Mouse (Mus musculus): ENCODE results near the gene Prim1. TPM values are rescaled to one million over a fixed set of nuclear protein-coding genes. Genes with fewer than 3 reads are reported as not detected.
"Not testable (repeated sequence)": the region's sequence is repeated elsewhere in the genome, so short reads cannot be mapped to it uniquely, and the experiment has no call there.

Prim1 gene
- polyA plus RNA-seq, 1 experiment from 2014 or later = 71.9 TPM

GRCm38 (mm10) chr10:128058601-128059151 lies 43.7 kb downstream of the Prim1 start, which contains the start of gene Ptges3:
Gene Ptges3 (plus strand): TSS chr10:128058954.
- ATAC-seq (ENCODE audit: insufficient number of reproducible peaks, low FRiP score, low TSS enrichment, low read depth) = peak; percentile 92
- H3K4me3 ChIP-seq = peak within 1 kb of the TSS; percentile 86

GRCm38 (mm10) chr10:128059207-128059981 lies 44.4 kb downstream of the Prim1 start:
- Histone ChIP-seq H3K9me3 (no peaks in the 10 kb centered on the region), H3K9ac (peak overlapping the region; percentile 87), H3K4me1 (peaks cover 19% of the 10 kb centered on the region), H3K27ac (peak overlapping the region; percentile 99), H3K4me2 (peak overlapping the region; percentile 65), H3K4me3 (peak overlapping the region; percentile 86), H3K27me3 (no peaks in the 10 kb centered on the region), H3K36me3 (peaks cover 8% of the 10 kb centered on the region)
- ATAC-seq (ENCODE audit: insufficient number of reproducible peaks, low FRiP score, low TSS enrichment, low read depth) = peak; percentile 55
- WGBS = under 1% methylated on average over 62 of the region's 62 CpGs

More at GRCm38 (mm10) chr10:128058601-128059151, 43.7 kb downstream of the Prim1 start, which contains the start of gene Ptges3:
- Histone ChIP-seq H3K27me3 (no peaks in the 10 kb centered on the region), H3K9me3 (no peaks in the 10 kb centered on the region), H3K36me3 (peaks cover 3% of the 10 kb centered on the region), H3K27ac (peak within 1 kb of the TSS; percentile 99), H3K9ac (peak within 1 kb of the TSS; percentile 87), H3K4me2 (peak within 1 kb of the TSS; percentile 65), H3K4me1 (peaks cover 19% of the 10 kb centered on the region)
- WGBS = under 1% methylated on average over 70 of the region's 72 CpGs

DNA sequence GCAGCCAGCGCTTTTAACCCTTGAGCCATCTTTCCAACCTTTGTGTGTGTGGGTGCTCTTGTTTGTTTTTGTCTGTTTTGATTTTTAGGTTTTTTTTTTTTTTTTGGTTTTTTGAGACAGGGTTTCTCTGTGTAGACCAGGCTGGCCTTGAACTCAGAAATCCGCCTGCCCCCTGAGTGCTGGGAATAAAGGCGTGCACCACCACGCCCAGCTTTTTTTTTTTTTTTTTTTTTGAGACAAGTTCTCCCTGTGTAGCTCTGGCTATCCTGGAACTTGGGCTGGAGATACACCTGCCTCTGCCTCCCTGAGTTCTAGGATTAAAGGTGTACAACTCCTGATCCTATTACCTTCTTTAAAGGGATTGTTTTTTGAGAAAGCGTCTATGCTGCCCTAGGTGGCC lies 46.1 kb downstream of the Prim1 start:
- Histone ChIP-seq H3K9me3 (no peaks in the 10 kb centered on the region), H3K4me3 (peak overlapping the region; percentile 86), H3K9ac (no peak overlapping the region), H3K27me3 (no peaks in the 10 kb centered on the region), H3K36me3 (peaks cover 11% of the 10 kb centered on the region), H3K27ac (no peak overlapping the region), H3K4me1 (peaks cover 19% of the 10 kb centered on the region), H3K4me2 (peak overlapping the region; percentile 65)
- 89% methylated on average over 5 of the region's 5 CpGs for WGBS
- no peak for ATAC-seq (ENCODE audit: insufficient number of reproducible peaks, low FRiP score, low TSS enrichment, low read depth)

DNA sequence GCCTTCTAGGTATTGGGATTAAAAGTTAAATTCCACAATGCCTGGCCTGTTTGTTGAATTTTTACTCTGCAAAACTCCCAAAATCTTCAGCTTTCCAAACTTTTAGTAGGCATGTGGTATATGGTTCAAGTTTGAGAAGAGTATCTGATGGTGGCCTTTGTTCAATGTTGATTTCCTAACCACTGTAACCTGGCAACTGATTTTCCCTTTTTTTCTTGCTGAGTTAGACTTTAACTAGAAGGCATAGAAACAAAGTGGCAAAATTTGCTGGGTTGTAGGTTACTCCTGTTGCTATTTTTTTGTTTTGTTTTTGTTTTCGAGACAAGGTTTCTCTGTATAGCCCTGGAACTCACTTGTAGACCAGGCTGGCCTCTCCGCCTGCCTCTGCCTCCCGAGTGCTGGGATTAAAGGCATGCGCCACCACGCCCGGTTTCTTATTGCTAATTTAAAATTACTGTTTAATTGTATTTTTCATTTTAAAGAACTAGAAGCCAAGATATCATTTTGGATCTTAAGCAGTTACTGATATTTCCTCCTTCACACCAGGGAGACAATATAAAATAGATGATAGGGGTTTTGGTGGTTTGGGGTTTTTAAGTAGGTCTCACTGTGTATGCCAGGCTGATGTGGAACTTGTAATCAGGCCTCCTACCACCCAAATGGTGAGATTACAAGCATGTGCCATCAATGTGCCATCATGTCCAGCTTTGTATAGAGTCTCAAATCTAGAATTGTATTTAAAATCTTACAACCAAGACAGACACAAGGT lies 47.4 kb downstream of the Prim1 start:
- Histone ChIP-seq H3K9me3 (no peaks in the 10 kb centered on the region), H3K27me3 (no peaks in the 10 kb centered on the region), H3K9ac (no peak overlapping the region), H3K36me3 (peaks cover 11% of the 10 kb centered on the region), H3K27ac (no peak overlapping the region), H3K4me2 (no peak overlapping the region), H3K4me1 (peaks cover 19% of the 10 kb centered on the region), H3K4me3 (no peak overlapping the region)
- WGBS = 94% methylated on average over 6 of the region's 6 CpGs
- ATAC-seq (ENCODE audit: insufficient number of reproducible peaks, low FRiP score, low TSS enrichment, low read depth) = no peak

- H3K27ac ChIP-seq = no peak overlapping the region
- WGBS = 84% methylated on average over 5 of the region's 5 CpGs
- 0 out of 2 replicates have a peak, but pooled peaks cover 2% of the 10 kb centered on the region for H3K4me1 ChIP-seq
- H3K9me3 ChIP-seq = no peaks in the 10 kb centered on the region
- H3K4me2 ChIP-seq = no peak overlapping the region
- H3K36me3 ChIP-seq = peaks cover 36% of the 10 kb centered on the region
- H3K4me3 ChIP-seq = no peak overlapping the region
- no peak for ATAC-seq (ENCODE audit: insufficient number of reproducible peaks, low FRiP score, low TSS enrichment, low read depth)
- H3K27me3 ChIP-seq = no peaks in the 10 kb centered on the region
- no peak overlapping the region for H3K9ac ChIP-seq
These were observed 51.1 kb downstream of the Prim1 start for GRCm38 (mm10) chr10:128066072-128066471.

DNA sequence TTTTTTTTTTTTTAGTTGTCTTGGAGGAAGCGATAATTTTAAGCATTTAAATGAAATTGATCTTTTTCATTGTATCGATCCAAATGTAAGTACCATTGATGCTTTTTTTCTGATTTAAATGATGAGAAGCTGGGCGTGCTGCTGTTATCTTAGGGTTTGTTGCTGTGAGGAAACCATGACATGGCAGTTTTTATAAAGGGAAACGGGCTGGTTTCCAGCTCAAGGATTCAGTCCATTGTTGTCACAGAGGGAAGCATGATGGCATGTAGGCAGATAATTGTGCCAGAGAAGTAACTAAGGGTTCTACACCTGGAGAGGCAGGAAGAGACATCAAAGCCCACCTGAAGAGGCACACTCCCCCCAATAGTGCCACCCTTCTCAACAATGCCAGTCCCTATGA lies 54.2 kb downstream of the Prim1 start:
- H3K36me3 ChIP-seq = peaks cover 56% of the 10 kb centered on the region
- ATAC-seq (ENCODE audit: insufficient number of reproducible peaks, low FRiP score, low TSS enrichment, low read depth) = no peak
- no peak overlapping the region for H3K4me3 ChIP-seq
- 96% methylated on average over 4 of the region's 4 CpGs for WGBS
- H3K4me2 ChIP-seq = no peak overlapping the region
- no peaks in the 10 kb centered on the region for H3K9me3 ChIP-seq
- no peaks in the 10 kb centered on the region for H3K27me3 ChIP-seq
- no peak overlapping the region for H3K27ac ChIP-seq
- no peak overlapping the region for H3K9ac ChIP-seq
- no peaks in the 10 kb centered on the region for H3K4me1 ChIP-seq

GRCm38 (mm10) chr10:128070432-128070831 lies 55.5 kb downstream of the Prim1 start:
- not testable (repeated sequence) for H3K9ac ChIP-seq; H3K9me3 ChIP-seq; H3K27me3 ChIP-seq; H3K27ac ChIP-seq; ATAC-seq (ENCODE audit: insufficient number of reproducible peaks, low FRiP score, low TSS enrichment, low read depth); H3K4me1 ChIP-seq; H3K4me3 ChIP-seq; H3K4me2 ChIP-seq
- WGBS = 93% methylated on average over 2 of the region's 2 CpGs
- peaks cover 56% of the 10 kb centered on the region for H3K36me3 ChIP-seq

GRCm38 (mm10) chr10:128078269-128078668 lies 63.3 kb downstream of the Prim1 start:
- H3K9me3 ChIP-seq; H3K4me2 ChIP-seq; H3K9ac ChIP-seq; H3K4me3 ChIP-seq; H3K27ac ChIP-seq; ATAC-seq (ENCODE audit: insufficient number of reproducible peaks, low FRiP score, low TSS enrichment, low read depth); H3K27me3 ChIP-seq; H3K4me1 ChIP-seq: not testable (repeated sequence)
- 84% methylated on average over 5 of the region's 5 CpGs for WGBS
- peaks cover 25% of the 10 kb centered on the region for H3K36me3 ChIP-seq

Other genes with a start within 250 kb of the Prim1 start
- not detected in 2 replicates for gene Rdh9, start 238.8 kb upstream of the Prim1 start, polyA plus RNA-seq (2015; fragmentation: Nextera tagmentation; extraction: Ambion mirVana)
- gene Rdh16, start 214.0 kb upstream of the Prim1 start, polyA plus RNA-seq (2015; fragmentation: Nextera tagmentation; extraction: Ambion mirVana) = 0.04 TPM in 1 of 2 replicates, not detected in the other
- gene Rdh19, start 165.2 kb upstream of the Prim1 start, polyA plus RNA-seq (2015; fragmentation: Nextera tagmentation; extraction: Ambion mirVana) = not detected in 2 replicates
- gene Rdh16f2, start 148.7 kb upstream of the Prim1 start, polyA plus RNA-seq (2015; fragmentation: Nextera tagmentation; extraction: Ambion mirVana) = not detected in 2 replicates
- gene Rdh7, start 126.4 kb upstream of the Prim1 start, polyA plus RNA-seq (2015; fragmentation: Nextera tagmentation; extraction: Ambion mirVana) = not detected in 2 replicates
- gene Sdr9c7, start 116.7 kb upstream of the Prim1 start, polyA plus RNA-seq (2015; fragmentation: Nextera tagmentation; extraction: Ambion mirVana) = 16.4 and 16.8 TPM in 2 replicates
- not detected in 2 replicates for gene Hsd17b6, start 7.6 kb upstream of the Prim1 start, polyA plus RNA-seq (2015; fragmentation: Nextera tagmentation; extraction: Ambion mirVana)
- 697 and 704 TPM in 2 replicates for gene Naca, start 20.4 kb downstream of the Prim1 start, polyA plus RNA-seq (2015; fragmentation: Nextera tagmentation; extraction: Ambion mirVana)
- gene Ptges3, start 43.8 kb downstream of the Prim1 start, polyA plus RNA-seq (2015; fragmentation: Nextera tagmentation; extraction: Ambion mirVana) = 402 and 459 TPM in 2 replicates
- gene Atp5b, start 68.1 kb downstream of the Prim1 start, polyA plus RNA-seq (2015; fragmentation: Nextera tagmentation; extraction: Ambion mirVana) = 1,886 and 2,113 TPM in 2 replicates
- 10.4 TPM in 2 replicates for gene Baz2a, start 76.4 kb downstream of the Prim1 start, polyA plus RNA-seq (2015; fragmentation: Nextera tagmentation; extraction: Ambion mirVana)
- gene Rbms2, start 165.1 kb downstream of the Prim1 start, polyA plus RNA-seq (2015; fragmentation: Nextera tagmentation; extraction: Ambion mirVana) = 42.2 and 43.8 TPM in 2 replicates
- 1.8 TPM in 2 replicates for gene Gls2, start 179.3 kb downstream of the Prim1 start, polyA plus RNA-seq (2015; fragmentation: Nextera tagmentation; extraction: Ambion mirVana)
- gene Spryd4, start 196.6 kb downstream of the Prim1 start, polyA plus RNA-seq (2015; fragmentation: Nextera tagmentation; extraction: Ambion mirVana) = 34.2 and 36.3 TPM in 2 replicates
- 0.12 and 0.26 TPM in 2 replicates for gene Mip, start 210.7 kb downstream of the Prim1 start, polyA plus RNA-seq (2015; fragmentation: Nextera tagmentation; extraction: Ambion mirVana)
- 46.2 and 46.9 TPM in 2 replicates for gene Timeless, start 216.9 kb downstream of the Prim1 start, polyA plus RNA-seq (2015; fragmentation: Nextera tagmentation; extraction: Ambion mirVana)
- 0.25 and 0.47 TPM in 2 replicates for gene Apon, start 238.9 kb downstream of the Prim1 start, polyA plus RNA-seq (2015; fragmentation: Nextera tagmentation; extraction: Ambion mirVana)

Measured in limb, embryonic 15.5 days (tissue).